Mouse (Mus musculus): ENCODE data around the gene Asmt. TPM values are rescaled to one million over a fixed set of nuclear protein-coding genes. Genes with fewer than 3 reads are reported as not detected.

Asmt gene
- total RNA-seq (2015) (not detected in 2 replicates), total RNA-seq (2017) (not detected in 2 replicates)

GRCm38 (mm10) chrX:170672594-170673092 lies at the start of gene Asmt:
Gene Asmt, plus strand, starts transcription at chrX:170672644.
- 0 out of 2 replicates have a peak, but pooled peaks have one; percentile 24 for ATAC-seq (replicated peaks; ENCODE audit: poor library complexity)

- peak; percentile 26 for ATAC-seq (replicated peaks; ENCODE audit: poor library complexity)
Measured at GRCm38 (mm10) chrX:170673233-170673951, 948 bp downstream of the Asmt start.

DNA sequence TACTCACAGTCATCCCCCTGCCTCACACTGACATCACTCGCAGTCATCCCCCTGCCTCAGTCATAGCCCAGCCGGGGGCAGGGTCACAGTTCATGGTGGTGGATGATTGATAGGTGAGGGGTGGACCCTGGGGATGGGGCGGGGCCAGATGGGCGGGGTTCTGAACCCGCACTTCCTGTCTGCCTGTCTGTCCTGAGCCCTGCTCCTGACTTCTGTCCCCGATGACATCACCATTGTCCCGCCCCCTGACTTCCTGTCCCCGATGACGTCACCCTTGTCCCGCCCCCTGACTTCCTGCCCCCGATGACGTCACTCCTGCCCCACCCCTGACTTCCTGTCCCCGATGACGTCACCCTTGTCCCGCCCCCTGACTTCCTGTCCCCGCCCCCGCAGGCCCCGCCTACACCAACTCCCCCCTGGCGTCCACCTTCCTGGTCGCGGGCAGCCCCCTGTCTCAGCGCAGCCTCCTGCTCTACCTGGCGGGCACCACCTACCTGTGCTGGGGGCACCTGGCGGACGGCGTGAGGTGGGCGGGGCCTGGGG lies 1.9 kb downstream of the Asmt start:
- peak; percentile 27 for ATAC-seq (replicated peaks; ENCODE audit: poor library complexity)

DNA sequence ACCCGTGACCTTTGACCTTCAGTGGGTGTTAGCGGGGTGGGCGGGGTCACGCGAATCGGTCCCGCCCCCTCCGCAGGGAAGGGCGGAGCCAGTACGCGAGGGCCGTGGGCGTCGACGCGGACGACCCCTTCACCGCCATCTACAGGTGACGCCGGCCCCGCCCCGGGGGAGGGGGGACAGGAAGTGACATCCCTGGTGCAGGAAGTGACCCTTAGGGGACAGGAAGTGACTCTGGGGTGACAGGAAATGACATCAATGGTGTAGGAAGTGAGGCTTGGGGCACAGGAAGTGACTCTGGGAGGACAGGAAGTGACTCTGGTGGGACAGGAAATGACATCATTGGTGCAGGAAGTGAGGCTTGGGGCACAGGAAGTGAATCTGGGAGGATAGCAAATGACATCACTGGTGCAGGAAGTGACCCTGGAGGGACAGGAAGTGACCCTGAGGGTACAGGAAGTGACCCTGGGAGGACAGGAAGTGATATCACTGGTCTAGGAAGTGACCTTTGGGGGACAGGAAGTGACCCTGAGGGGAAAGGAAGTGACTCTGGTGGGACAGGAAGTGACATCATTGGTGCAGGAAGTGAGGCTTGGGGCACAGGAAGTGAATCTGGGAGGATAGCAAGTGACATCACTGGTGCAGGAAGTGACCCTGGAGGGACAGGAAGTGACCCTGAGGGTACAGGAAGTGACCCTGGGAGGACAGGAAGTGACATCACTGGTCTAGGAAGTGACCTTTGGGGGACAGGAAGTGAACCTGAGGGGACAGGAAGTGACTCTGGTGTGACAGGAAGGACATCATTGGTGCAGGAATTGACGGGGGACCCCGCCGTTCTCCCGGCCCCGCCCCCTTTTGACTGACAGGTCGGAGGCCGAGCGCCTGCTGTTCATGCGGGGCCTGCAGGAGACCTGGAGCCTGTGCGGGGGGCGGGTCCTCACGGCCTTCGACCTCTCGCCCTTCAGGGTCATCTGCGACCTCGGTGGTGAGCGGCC lies 2.7 kb downstream of the Asmt start:
- ATAC-seq (replicated peaks; ENCODE audit: poor library complexity), result peak; percentile 27

GRCm38 (mm10) chrX:170675923-170676605 lies 3.6 kb downstream of the Asmt start:
- peak; percentile 29 for ATAC-seq (replicated peaks; ENCODE audit: poor library complexity)

- ATAC-seq (replicated peaks; ENCODE audit: poor library complexity), result no peak
Measured at GRCm38 (mm10) chrX:170676606-170677239, 4.3 kb downstream of the Asmt start.

GRCm38 (mm10) chrX:170677266-170677665 lies 4.8 kb downstream of the Asmt start:
- ATAC-seq (replicated peaks; ENCODE audit: poor library complexity), result no peak

GRCm38 (mm10) chrX:170677680-170678079 lies 5.2 kb downstream of the Asmt start:
- ATAC-seq (replicated peaks; ENCODE audit: poor library complexity), result no peak

All from megakaryocyte progenitor cell, adult 5-6 weeks (primary cell).